ENCODE assay signal across 8 mouse cellular contexts in genomic region chr8:88635474-88636397, GRCm38 (mm10). TPM values are rescaled to one million over a fixed set of nuclear protein-coding genes. Genes with fewer than 3 reads are reported as not detected.
A peak's percentile ranks its signal among the peaks of the same experiment; 100 is the strongest.
DNase-seq lines count a peak whose midpoint lies in the region; ATAC-seq and TF ChIP-seq lines count a peak whose summit lies in the region.

Snx20 (minus strand) TSS chr8:88636128.

- no peak within 1 kb of the TSS for H3K9ac ChIP-seq in hindbrain, postnatal 0 days (replicated peaks; ENCODE audit: low read length)
- no peak within 1 kb of the TSS for H3K9ac ChIP-seq in intestine, embryonic 15.5 days
- H3K9ac ChIP-seq in forebrain, embryonic 11.5 days (ENCODE audit: low read length), result no peak within 1 kb of the TSS
- no peak within 1 kb of the TSS for H3K9ac ChIP-seq in midbrain, embryonic 16.5 days (ENCODE audit: low read depth, low read length)

- H3K36me3 ChIP-seq in hindbrain, embryonic 10.5 days, result no peaks in the 10 kb centered on the region
- H3K36me3 ChIP-seq in hindbrain, postnatal 0 days (ENCODE audit: insufficient read depth, low read length), result no peaks in the 10 kb centered on the region
- H3K36me3 ChIP-seq in intestine, embryonic 15.5 days, result no peaks in the 10 kb centered on the region
- peaks cover 6% of the 10 kb centered on the region for H3K36me3 ChIP-seq in megakaryocyte, embryonic 14.5 days (replicated peaks; ENCODE audit: low read length)
- no peaks in the 10 kb centered on the region for H3K36me3 ChIP-seq in forebrain, embryonic 11.5 days (ENCODE audit: control insufficient read depth, insufficient read depth, low read length)
- H3K36me3 ChIP-seq in midbrain, embryonic 16.5 days (ENCODE audit: control insufficient read depth, insufficient read depth, low read length), result no peaks in the 10 kb centered on the region

- TF ChIP-seq CTCF in hindbrain, postnatal 0 days (IDR thresholded peaks at IDR 0.05; ENCODE audit: low read depth), result no peak

- no peak for DNase-seq in hindbrain, embryonic 10.5 days (ENCODE audit: low spot score)
- DNase-seq in hindbrain, postnatal 0 days (ENCODE audit: low spot score), result no peak
- DNase-seq in thymus, postnatal 25 days, result peak; percentile 62
- DNase-seq in forebrain, embryonic 11.5 days (ENCODE audit: low spot score), result no peak
- DNase-seq in cerebellum, adult 9-10 months, result no peak

- WGBS in hindbrain, embryonic 10.5 days, result 84% methylated on average over 14 of the region's 14 CpGs
- WGBS in hindbrain, postnatal 0 days, result 83% methylated on average over 14 of the region's 14 CpGs
- WGBS in intestine, embryonic 15.5 days, result 65% methylated on average over 14 of the region's 14 CpGs
- WGBS in forebrain, embryonic 11.5 days, result 84% methylated on average over 14 of the region's 14 CpGs
- 84% methylated on average over 14 of the region's 14 CpGs for WGBS in midbrain, embryonic 16.5 days

- H3K27ac ChIP-seq in hindbrain, embryonic 10.5 days, result 0 out of 2 replicates have a peak within 1 kb of the TSS, but pooled peaks have one; percentile 5
- no peak within 1 kb of the TSS for H3K27ac ChIP-seq in hindbrain, postnatal 0 days
- H3K27ac ChIP-seq in intestine, embryonic 15.5 days, result no peak within 1 kb of the TSS
- H3K27ac ChIP-seq in forebrain, embryonic 11.5 days (ENCODE audit: low read depth, low read length), result no peak within 1 kb of the TSS
- H3K27ac ChIP-seq in midbrain, embryonic 16.5 days (ENCODE audit: low read length), result no peak within 1 kb of the TSS

- ATAC-seq in hindbrain, postnatal 0 days, result no peak
- peak; percentile 71 for ATAC-seq in intestine, embryonic 15.5 days
- no peak for ATAC-seq in forebrain, embryonic 11.5 days (replicated peaks; ENCODE audit: low FRiP score)
- no peak for ATAC-seq in midbrain, embryonic 16.5 days

- H3K4me1 ChIP-seq in hindbrain, embryonic 10.5 days (replicated peaks), result 0 out of 2 replicates have a peak, but pooled peaks cover 8% of the 10 kb centered on the region
- H3K4me1 ChIP-seq in hindbrain, postnatal 0 days (ENCODE audit: insufficient read depth, low read length), result 0 out of 2 replicates have a peak, but pooled peaks cover 4% of the 10 kb centered on the region
- H3K4me1 ChIP-seq in intestine, embryonic 15.5 days (replicated peaks), result 0 out of 2 replicates have a peak, but pooled peaks cover 7% of the 10 kb centered on the region
- peaks cover 57% of the 10 kb centered on the region for H3K4me1 ChIP-seq in megakaryocyte, embryonic 14.5 days
- H3K4me1 ChIP-seq in forebrain, embryonic 11.5 days (replicated peaks; ENCODE audit: control insufficient read depth, insufficient read depth, low read length), result no peaks in the 10 kb centered on the region
- H3K4me1 ChIP-seq in midbrain, embryonic 16.5 days (ENCODE audit: control insufficient read depth, insufficient read depth, low read length), result no peaks in the 10 kb centered on the region

- no peak within 1 kb of the TSS for H3K4me2 ChIP-seq in hindbrain, postnatal 0 days (ENCODE audit: low read depth, low read length)
- peak within 1 kb of the TSS; percentile 41 for H3K4me2 ChIP-seq in intestine, embryonic 15.5 days (replicated peaks)
- no peak within 1 kb of the TSS for H3K4me2 ChIP-seq in forebrain, embryonic 11.5 days (ENCODE audit: low read depth, low read length, severe bottlenecking)
- no peak within 1 kb of the TSS for H3K4me2 ChIP-seq in midbrain, embryonic 16.5 days (ENCODE audit: low read length)

- H3K27me3 ChIP-seq in hindbrain, embryonic 10.5 days (ENCODE audit: insufficient read depth, poor library complexity, severe bottlenecking), result no peaks in the 10 kb centered on the region
- H3K27me3 ChIP-seq in hindbrain, postnatal 0 days (ENCODE audit: insufficient read depth, low read length), result no peaks in the 10 kb centered on the region
- H3K27me3 ChIP-seq in intestine, embryonic 15.5 days (replicated peaks), result no peaks in the 10 kb centered on the region
- peaks cover 53% of the 10 kb centered on the region for H3K27me3 ChIP-seq in megakaryocyte, embryonic 14.5 days (replicated peaks)
- H3K27me3 ChIP-seq in forebrain, embryonic 11.5 days (ENCODE audit: control insufficient read depth, insufficient read depth, low read length), result no peaks in the 10 kb centered on the region
- H3K27me3 ChIP-seq in midbrain, embryonic 16.5 days (ENCODE audit: control insufficient read depth, insufficient read depth, low read depth, low read length), result no peaks in the 10 kb centered on the region

- H3K4me3 ChIP-seq in hindbrain, embryonic 10.5 days, result no peak within 1 kb of the TSS
- H3K4me3 ChIP-seq in hindbrain, postnatal 0 days (ENCODE audit: low read length), result no peak within 1 kb of the TSS
- peak within 1 kb of the TSS; percentile 19 for H3K4me3 ChIP-seq in intestine, embryonic 15.5 days (replicated peaks)
- peak within 1 kb of the TSS; percentile 89 for H3K4me3 ChIP-seq in megakaryocyte, embryonic 14.5 days (replicated peaks)
- no peak within 1 kb of the TSS for H3K4me3 ChIP-seq in forebrain, embryonic 11.5 days (ENCODE audit: low read depth, low read length)
- no peak within 1 kb of the TSS for H3K4me3 ChIP-seq in midbrain, embryonic 16.5 days (ENCODE audit: low read depth, low read length)

- H3K9me3 ChIP-seq in hindbrain, embryonic 10.5 days, result no peaks in the 10 kb centered on the region
- no peaks in the 10 kb centered on the region for H3K9me3 ChIP-seq in hindbrain, postnatal 0 days (ENCODE audit: low read length)
- no peaks in the 10 kb centered on the region for H3K9me3 ChIP-seq in intestine, embryonic 15.5 days
- H3K9me3 ChIP-seq in megakaryocyte, embryonic 14.5 days, result peaks cover under 1% of the 10 kb centered on the region; the same call in 1 of the 2 replicates
- no peaks in the 10 kb centered on the region for H3K9me3 ChIP-seq in forebrain, embryonic 11.5 days (ENCODE audit: control insufficient read depth, low read length)
- H3K9me3 ChIP-seq in midbrain, embryonic 16.5 days (replicated peaks; ENCODE audit: control insufficient read depth, low read length, poor library complexity, severe bottlenecking), result no peaks in the 10 kb centered on the region

RNA-seq across cellular contexts. Expression of gene Snx20, which starts in this region (rescaled TPM):
- polyA plus RNA-seq in hindbrain, embryonic 10.5 days (2016; fragmentation: Nextera tagmentation; extraction: Ambion mirVana), result 1.1 and 1.3 TPM in 2 replicates
- total RNA-seq in hindbrain, postnatal 0 days (2014; rRNA removed), result 0.47 and 1.1 TPM in 2 replicates
- polyA plus RNA-seq in hindbrain, postnatal 0 days (2015; fragmentation: Nextera tagmentation; extraction: Ambion mirVana), result 2.2 TPM in 2 replicates
- 5.1 and 5.6 TPM in 2 replicates for polyA plus RNA-seq in intestine, embryonic 15.5 days (2015; fragmentation: Nextera tagmentation; extraction: Ambion mirVana)
- 6.2 and 22.2 TPM in 2 replicates for polyA plus RNA-seq in megakaryocyte, embryonic 14.5 days (2012; ENCODE audit: insufficient read depth, low replicate concordance)
- polyA plus RNA-seq in forebrain, embryonic 11.5 days (2014; fragmentation: Nextera tagmentation; extraction: Ambion mirVana), result 0.83 and 0.95 TPM in 2 replicates
- polyA plus RNA-seq in midbrain, embryonic 16.5 days (2015; fragmentation: Nextera tagmentation; extraction: Ambion mirVana), result 1.3 and 1.5 TPM in 2 replicates

Comparison
In these comparisons a context has a peak if more than half of its experiments do, and no peak if none do; other contexts are left out.
1. H3K4me3 ChIP-seq: peak in intestine, embryonic 15.5 days (single experiment) and megakaryocyte, embryonic 14.5 days (single experiment); none in hindbrain, embryonic 10.5 days (single experiment), hindbrain, postnatal 0 days (single experiment), forebrain, embryonic 11.5 days (single experiment) and midbrain, embryonic 16.5 days (single experiment).